Mouse (Mus musculus) neural tube, embryonic 15.5 days (tissue): ENCODE measurements at regions not wholly inside any gene's neighbourhood (a gene's known extent, or its start where the extent isn't known, plus 50 kb on each side); places are given as distances from the start of the nearest gene placed in this dataset.

Experiments
- ATAC-seq: fragments of 200-750 bp; cut with Nextera tagmentation; 2 replicates; pipeline ENCODE4 v1.8.0; 2017; ENCODE audit warnings: mild to moderate bottlenecking, moderate TSS enrichment, moderate library complexity; ENCODE audit not compliant: low FRiP score
- H3K27ac ChIP-seq: fragments of 300-500 bp; sonication (generic); replicated peaks from 2 replicates; pipeline ENCODE4 v1.5.1; 2015; ENCODE audit warnings: mild to moderate bottlenecking, inconsistent platforms
- H3K27me3 ChIP-seq: fragments of 300-500 bp; sonication (generic); replicated peaks from 2 replicates; pipeline ENCODE4 v1.6.1; 2015; ENCODE audit warnings: inconsistent platforms
- H3K36me3 ChIP-seq: fragments of 300-500 bp; sonication (generic); 2 replicates; pipeline ENCODE4 v1.6.1; 2015; ENCODE audit warnings: inconsistent platforms
- H3K4me1 ChIP-seq: fragments of 300-500 bp; sonication (generic); 2 replicates; pipeline ENCODE4 v1.6.1; 2015; ENCODE audit warnings: inconsistent platforms
- H3K4me2 ChIP-seq: fragments of 300-500 bp; sonication (generic); 2 replicates; pipeline ENCODE4 v1.6.1; 2015; ENCODE audit warnings: inconsistent platforms, mild to moderate bottlenecking, moderate library complexity
- H3K4me3 ChIP-seq: fragments of 300-500 bp; sonication (generic); replicated peaks from 2 replicates; pipeline ENCODE4 v1.5.1; 2015; ENCODE audit warnings: mild to moderate bottlenecking, inconsistent platforms
- H3K9ac ChIP-seq: fragments of 300-500 bp; sonication (generic); replicated peaks from 2 replicates; pipeline ENCODE4 v1.6.1; 2015; ENCODE audit warnings: mild to moderate bottlenecking, inconsistent platforms
- H3K9me3 ChIP-seq: fragments of 300-500 bp; sonication (generic); replicated peaks from 2 replicates; pipeline ENCODE4 v1.6.1; 2016; ENCODE audit warnings: inconsistent platforms
- WGBS: fragments of 180-500 bp; shearing (Covaris S2); methylation state at CpG from one replicate; pipeline ENCODE4 v1.1.7; 2015; ENCODE audit warnings: mixed read lengths; 5-methylcytosine and 5-hydroxymethylcytosine counted together

GRCm38 (mm10) chr5:51941255-51941924 is 248.9 kb downstream of the Dhx15 start:
- 75% methylated on average over 8 of the region's 8 CpGs for WGBS
- Histone ChIP-seq H3K9ac (no peak overlapping the region), H3K9me3 (no peaks in the 10 kb centered on the region), H3K27ac (no peak overlapping the region), H3K27me3 (no peaks in the 10 kb centered on the region), H3K4me2 (no peak overlapping the region), H3K4me1 (no peaks in the 10 kb centered on the region), H3K36me3 (no peaks in the 10 kb centered on the region), H3K4me3 (no peak overlapping the region)
- ATAC-seq: no peak

GRCm38 (mm10) chr5:51938845-51939244 is 251.5 kb downstream of the Dhx15 start:
- Histone ChIP-seq H3K36me3 (no peaks in the 10 kb centered on the region), H3K9ac (no peak overlapping the region), H3K4me1 (no peaks in the 10 kb centered on the region), H3K4me2 (no peak overlapping the region), H3K27ac (no peak overlapping the region), H3K9me3 (no peaks in the 10 kb centered on the region), H3K4me3 (no peak overlapping the region), H3K27me3 (no peaks in the 10 kb centered on the region)
- 94% methylated on average over 6 of the region's 6 CpGs for WGBS
- no peak for ATAC-seq

GRCm38 (mm10) chr5:51937320-51937719 is 253.0 kb downstream of the Dhx15 start:
- 91% methylated on average over 6 of the region's 6 CpGs for WGBS
- H3K27ac ChIP-seq: no peak overlapping the region

GRCm38 (mm10) chr5:51935391-51936354 is 254.6 kb downstream of the Dhx15 start:
- Histone ChIP-seq H3K4me3 (no peak overlapping the region), H3K9me3 (no peaks in the 10 kb centered on the region), H3K4me1 (0 out of 2 replicates have a peak, but pooled peaks cover 4% of the 10 kb centered on the region), H3K27me3 (no peaks in the 10 kb centered on the region), H3K36me3 (no peaks in the 10 kb centered on the region), H3K4me2 (no peak overlapping the region), H3K9ac (no peak overlapping the region), H3K27ac (no peak overlapping the region)
- no peak for ATAC-seq
- WGBS: 53% methylated on average over 17 of the region's 17 CpGs

More at GRCm38 (mm10) chr5:51937320-51937719, 253.0 kb downstream of the Dhx15 start:
- Histone ChIP-seq H3K9ac (no peak overlapping the region), H3K4me1 (0 out of 2 replicates have a peak, but pooled peaks cover 2% of the 10 kb centered on the region), H3K4me3 (no peak overlapping the region), H3K36me3 (no peaks in the 10 kb centered on the region), H3K9me3 (no peaks in the 10 kb centered on the region), H3K27me3 (no peaks in the 10 kb centered on the region), H3K4me2 (no peak overlapping the region)
- no peak for ATAC-seq

GRCm38 (mm10) chr5:51934910-51935309 is 255.4 kb downstream of the Dhx15 start:
- Histone ChIP-seq H3K36me3 (no peaks in the 10 kb centered on the region), H3K4me1 (0 out of 2 replicates have a peak, but pooled peaks cover 4% of the 10 kb centered on the region), H3K27ac (no peak overlapping the region), H3K4me2 (no peak overlapping the region), H3K27me3 (no peaks in the 10 kb centered on the region), H3K9me3 (no peaks in the 10 kb centered on the region), H3K4me3 (no peak overlapping the region), H3K9ac (no peak overlapping the region)
- WGBS: 75% methylated on average over 4 of the region's 4 CpGs
- no peak for ATAC-seq

GRCm38 (mm10) chr5:51933331-51933730 is 257.0 kb downstream of the Dhx15 start:
- H3K4me1 ChIP-seq: 0 out of 2 replicates have a peak, but pooled peaks cover 4% of the 10 kb centered on the region
- no peak overlapping the region for H3K4me3 ChIP-seq
- ATAC-seq: no peak
- no peak overlapping the region for H3K4me2 ChIP-seq
- H3K27ac ChIP-seq: no peak overlapping the region
- no peak overlapping the region for H3K9ac ChIP-seq
- no peaks in the 10 kb centered on the region for H3K9me3 ChIP-seq
- no peaks in the 10 kb centered on the region for H3K27me3 ChIP-seq
- 76% methylated on average over 1 of the region's 1 CpGs for WGBS
- no peaks in the 10 kb centered on the region for H3K36me3 ChIP-seq

GRCm38 (mm10) chr5:51930416-51930815 is 259.9 kb downstream of the Dhx15 start:
- 0 out of 2 replicates have a peak, but pooled peaks cover 4% of the 10 kb centered on the region for H3K4me1 ChIP-seq
- H3K4me3 ChIP-seq: no peak overlapping the region
- H3K9me3 ChIP-seq: no peaks in the 10 kb centered on the region
- no peaks in the 10 kb centered on the region for H3K27me3 ChIP-seq
- no peak for ATAC-seq
- H3K4me2 ChIP-seq: no peak overlapping the region
- no peak overlapping the region for H3K9ac ChIP-seq
- no peaks in the 10 kb centered on the region for H3K36me3 ChIP-seq
- WGBS: 62% methylated on average over 3 of the region's 3 CpGs
- H3K27ac ChIP-seq: no peak overlapping the region

GRCm38 (mm10) chr5:51928801-51929200 is 261.5 kb downstream of the Dhx15 start:
- Histone ChIP-seq H3K27ac (no peak overlapping the region), H3K4me3 (no peak overlapping the region), H3K9me3 (no peaks in the 10 kb centered on the region), H3K4me1 (0 out of 2 replicates have a peak, but pooled peaks cover 4% of the 10 kb centered on the region), H3K36me3 (no peaks in the 10 kb centered on the region), H3K4me2 (no peak overlapping the region), H3K9ac (no peak overlapping the region), H3K27me3 (no peaks in the 10 kb centered on the region)
- no peak for ATAC-seq
- WGBS: 96% methylated on average over 3 of the region's 3 CpGs

GRCm38 (mm10) chr5:51923417-51923816 is 266.9 kb downstream of the Dhx15 start:
- no peaks in the 10 kb centered on the region for H3K4me1 ChIP-seq
- no peaks in the 10 kb centered on the region for H3K36me3 ChIP-seq
- H3K9me3 ChIP-seq: no peaks in the 10 kb centered on the region
- no peak for ATAC-seq
- WGBS: 69% methylated on average over 7 of the region's 7 CpGs
- H3K4me2 ChIP-seq: no peak overlapping the region
- H3K4me3 ChIP-seq: no peak overlapping the region
- no peak overlapping the region for H3K9ac ChIP-seq
- H3K27ac ChIP-seq: no peak overlapping the region
- H3K27me3 ChIP-seq: no peaks in the 10 kb centered on the region

- Histone ChIP-seq H3K4me1 (no peaks in the 10 kb centered on the region), H3K27ac (no peak overlapping the region)
These were observed 267.3 kb downstream of the Dhx15 start for GRCm38 (mm10) chr5:51922973-51923372.

GRCm38 (mm10) chr5:51922494-51922893 is 267.8 kb downstream of the Dhx15 start:
- no peak for ATAC-seq
- Histone ChIP-seq H3K9me3 (no peaks in the 10 kb centered on the region), H3K4me3 (no peak overlapping the region), H3K27ac (no peak overlapping the region), H3K27me3 (no peaks in the 10 kb centered on the region), H3K9ac (no peak overlapping the region), H3K4me2 (no peak overlapping the region), H3K4me1 (no peaks in the 10 kb centered on the region), H3K36me3 (no peaks in the 10 kb centered on the region)
- WGBS: 85% methylated on average over 7 of the region's 7 CpGs

More at GRCm38 (mm10) chr5:51922973-51923372, 267.3 kb downstream of the Dhx15 start:
- Histone ChIP-seq H3K27me3 (no peaks in the 10 kb centered on the region), H3K9ac (no peak overlapping the region), H3K36me3 (no peaks in the 10 kb centered on the region), H3K4me3 (no peak overlapping the region), H3K9me3 (no peaks in the 10 kb centered on the region), H3K4me2 (no peak overlapping the region)
- 69% methylated on average over 5 of the region's 5 CpGs for WGBS
- no peak for ATAC-seq
